Mouse (Mus musculus) hematopoietic stem cell, adult 5-6 weeks (primary cell): ENCODE results near the gene Ap1m2. TPM values are rescaled to one million over a fixed set of nuclear protein-coding genes. Genes with fewer than 3 reads are reported as not detected.

Source experiments
- ATAC-seq, 2 experiments: fragments of 125-278 bp in 1 of 2; replicated peaks in 1 of 2; 2 replicates each; pipeline ENCODE4 v1.8.0; 2016 to 2017; ENCODE audit warnings: inconsistent platforms in 2 of 2, mild to moderate bottlenecking in 2 of 2, moderate number of reproducible peaks in 2 of 2, low read depth in 1 of 2, moderate TSS enrichment in 1 of 2; ENCODE audit not compliant: low FRiP score in 2 of 2, poor library complexity in 2 of 2, severe bottlenecking in 2 of 2, insufficient read depth in 1 of 2, low TSS enrichment in 1 of 2
- total RNA-seq: library from RNA; stranded (forward); fragments of 172-1452, 232-1000 nt; gene quantifications from 2 replicates; pipeline ENCODE4 v1.2.3, GENCODE M21; 2017

The Ap1m2 gene
- total RNA-seq: 0.56 TPM in 1 of 2 replicates, not detected in the other

DNA sequence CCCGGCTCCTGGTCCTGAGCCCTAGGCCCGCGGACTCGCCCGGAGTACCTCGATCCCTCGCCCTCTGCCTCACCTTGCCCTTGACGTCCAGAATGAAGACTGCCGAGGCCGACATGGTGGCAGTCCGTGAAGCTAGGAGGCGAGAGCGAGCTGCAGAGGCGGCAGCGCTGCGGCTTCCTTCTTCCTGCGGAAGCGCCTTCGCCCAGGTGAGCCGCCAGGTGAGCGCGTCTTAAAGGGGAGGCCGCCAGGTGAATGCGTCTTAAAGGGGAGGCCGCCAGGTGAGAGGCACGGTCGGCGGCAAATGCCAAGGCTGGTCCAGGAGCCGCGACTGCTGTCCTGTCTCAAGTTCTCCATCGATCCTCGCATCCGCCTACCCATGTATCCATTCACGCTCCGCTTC is at the start of gene Ap1m2:
Gene Ap1m2, minus strand, starts transcription at position 204 of the 400 bp plus-strand sequence.
- no peak for ATAC-seq

DNA sequence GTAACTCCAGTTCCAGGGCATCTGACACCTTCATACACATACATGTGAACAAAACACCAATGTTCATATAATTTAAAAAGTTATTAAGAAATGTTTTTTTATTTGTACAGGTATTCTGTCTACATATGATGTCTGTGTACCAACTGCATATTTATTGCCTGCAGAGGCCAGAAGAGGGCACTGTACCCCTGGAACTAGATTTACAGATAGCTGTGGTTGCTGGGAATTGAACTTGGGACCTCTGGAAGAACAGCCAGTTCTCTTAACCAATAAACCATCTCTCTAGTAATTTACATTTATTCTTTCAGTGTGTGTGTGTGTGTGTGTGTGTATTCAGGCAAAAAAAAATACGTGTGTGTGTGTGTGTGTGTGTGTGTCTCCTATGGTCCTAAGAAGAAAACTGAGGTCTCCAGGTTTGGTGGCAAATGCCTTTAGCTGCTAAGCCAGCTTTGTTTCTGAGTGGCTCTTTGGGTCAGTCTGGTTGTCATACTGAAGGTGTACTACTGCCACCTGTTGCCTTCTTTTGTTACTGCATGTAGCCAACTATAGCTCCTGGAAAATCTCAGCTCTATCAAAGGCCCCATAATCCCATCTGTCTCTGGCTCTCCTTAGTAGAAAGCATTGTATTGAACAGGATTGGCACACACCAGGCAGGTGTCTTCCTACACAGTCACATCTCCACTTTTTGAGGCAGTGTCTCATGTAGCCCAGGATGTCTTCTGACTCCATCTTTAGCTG is 45.0 kb upstream of the Ap1m2 start:
- peak; percentile 72; a peak in 3 of 4 replicates for ATAC-seq

DNA sequence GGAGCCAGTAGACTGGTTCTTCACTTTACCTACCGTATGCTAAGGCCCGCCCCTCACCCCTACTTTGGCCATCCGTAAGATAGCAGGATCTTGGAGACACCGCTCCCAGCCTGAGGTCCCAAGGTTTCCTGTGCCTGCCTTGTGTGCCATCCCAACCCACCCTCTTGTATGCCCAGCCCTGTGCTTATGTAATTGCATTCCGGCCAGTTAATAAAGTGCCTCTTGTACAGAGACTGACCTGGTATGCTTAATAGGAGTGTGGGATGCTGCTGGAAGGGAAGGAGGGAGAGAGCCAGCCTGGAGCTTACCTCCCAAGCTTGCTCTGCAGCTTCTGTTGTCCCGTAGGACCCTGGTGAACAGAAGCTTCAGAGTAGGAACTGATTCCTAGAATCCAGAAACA is 42.7 kb upstream of the Ap1m2 start:
- no peak for ATAC-seq

DNA sequence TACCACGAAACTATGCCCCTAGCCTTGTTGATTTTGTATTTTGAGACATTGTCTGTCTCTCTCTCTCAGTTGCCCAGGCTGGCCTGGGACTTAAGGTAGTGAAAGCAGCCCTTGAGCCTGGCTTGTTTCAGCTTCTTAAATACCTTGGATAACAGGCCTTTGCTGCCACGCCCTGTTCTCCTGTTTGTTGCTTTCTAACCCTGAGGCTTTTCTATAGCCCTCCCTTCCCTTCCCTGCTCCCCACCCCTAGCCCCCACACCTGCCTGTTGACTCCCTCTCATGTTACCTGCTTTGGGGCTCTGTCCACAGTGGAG is 41.2 kb upstream of the Ap1m2 start:
- ATAC-seq: no peak

DNA sequence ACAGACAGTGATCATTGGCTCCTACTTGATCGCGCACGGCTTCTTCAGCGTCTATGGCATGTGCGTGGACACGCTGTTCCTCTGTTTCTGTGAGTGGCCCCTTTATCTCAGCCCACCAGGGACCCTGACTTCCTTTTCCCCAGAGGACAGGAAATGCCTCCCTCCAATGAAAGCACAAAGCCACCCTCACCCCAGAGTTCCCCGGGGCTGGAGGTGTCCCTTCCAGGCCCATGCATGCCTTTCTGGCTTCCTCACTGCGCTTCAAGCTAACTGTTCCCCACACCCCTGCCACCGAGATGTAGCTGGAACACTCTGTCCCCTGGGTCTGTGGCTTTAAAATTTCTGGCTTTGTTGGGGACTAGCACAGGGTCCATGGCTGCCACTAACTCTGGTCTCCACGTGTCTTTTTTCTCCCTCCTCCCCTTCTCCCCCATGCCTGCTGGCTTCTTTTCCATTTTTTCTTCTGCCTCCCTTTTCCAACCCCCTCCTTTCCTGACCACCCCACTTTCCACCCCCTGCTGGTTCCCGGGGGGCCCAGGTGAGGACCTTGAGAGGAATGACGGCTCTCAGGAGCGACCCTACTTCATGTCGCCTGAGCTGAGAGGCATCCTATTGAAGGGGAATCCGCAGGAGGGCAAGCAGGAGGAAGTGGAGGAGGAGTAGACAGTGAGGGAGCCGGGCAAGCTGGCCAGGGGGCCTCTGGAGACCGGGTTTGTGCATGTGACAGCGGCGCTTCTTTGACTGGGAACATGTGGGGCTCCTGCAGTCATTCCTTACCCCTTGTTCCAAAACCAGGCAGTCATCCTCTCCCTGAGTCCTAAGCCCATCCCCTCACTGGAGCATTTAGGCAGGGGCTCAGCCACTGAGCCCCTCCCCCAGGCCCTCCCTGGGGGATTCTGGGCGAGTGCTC is 40.6 kb upstream of the Ap1m2 start:
- peak; percentile 67 to 68 for ATAC-seq

DNA sequence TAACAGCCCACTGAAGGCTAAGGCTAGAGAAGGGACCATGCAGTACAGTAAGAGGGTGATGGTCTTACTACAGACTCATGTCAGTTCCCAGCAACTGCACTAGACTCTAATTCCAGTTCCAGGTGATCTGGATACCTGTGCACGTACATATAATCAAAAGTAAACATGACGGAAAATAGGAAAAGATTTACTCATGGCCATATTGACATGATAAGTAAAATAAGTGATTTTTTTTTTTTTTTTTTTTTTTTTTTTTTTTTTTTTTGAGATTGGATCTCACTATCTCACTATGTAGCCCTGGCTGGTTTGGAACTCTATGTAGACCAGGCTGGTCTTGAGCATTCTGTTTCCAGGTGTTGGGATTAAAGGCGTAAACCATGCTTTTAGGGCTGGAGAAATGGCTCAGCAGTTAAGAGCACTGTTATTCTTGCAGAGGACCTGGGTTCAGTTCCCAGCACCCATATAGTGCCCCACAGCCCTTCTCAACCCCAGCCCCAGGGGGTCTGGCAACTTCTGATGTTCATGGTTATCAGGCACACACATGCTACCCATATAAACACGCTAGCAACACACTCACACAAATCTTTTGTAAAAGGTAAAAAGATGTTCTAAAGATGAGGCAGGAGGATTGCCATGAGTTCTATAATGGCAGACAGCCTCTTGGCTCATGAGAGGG is 39.7 kb upstream of the Ap1m2 start:
- no peak for ATAC-seq

DNA sequence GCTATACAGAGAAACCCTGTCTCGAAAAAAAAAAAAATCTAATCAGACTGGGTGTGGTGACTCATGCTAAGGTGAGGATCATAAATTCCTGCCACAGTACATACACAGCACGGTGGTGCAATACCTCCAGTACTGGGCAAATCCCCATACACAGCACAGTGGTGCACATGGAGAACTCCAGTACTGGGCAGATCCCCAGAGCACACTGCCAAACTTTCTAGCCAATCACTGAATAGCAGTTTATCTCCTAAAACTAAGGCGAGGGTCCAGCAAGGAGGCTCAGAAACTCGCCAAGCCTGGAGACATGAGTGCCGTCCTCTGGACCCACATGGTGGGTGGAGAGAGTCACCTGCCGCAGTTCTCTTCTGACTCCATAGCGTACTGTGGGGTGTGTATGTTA is 39.0 kb upstream of the Ap1m2 start:
- no peak for ATAC-seq

DNA sequence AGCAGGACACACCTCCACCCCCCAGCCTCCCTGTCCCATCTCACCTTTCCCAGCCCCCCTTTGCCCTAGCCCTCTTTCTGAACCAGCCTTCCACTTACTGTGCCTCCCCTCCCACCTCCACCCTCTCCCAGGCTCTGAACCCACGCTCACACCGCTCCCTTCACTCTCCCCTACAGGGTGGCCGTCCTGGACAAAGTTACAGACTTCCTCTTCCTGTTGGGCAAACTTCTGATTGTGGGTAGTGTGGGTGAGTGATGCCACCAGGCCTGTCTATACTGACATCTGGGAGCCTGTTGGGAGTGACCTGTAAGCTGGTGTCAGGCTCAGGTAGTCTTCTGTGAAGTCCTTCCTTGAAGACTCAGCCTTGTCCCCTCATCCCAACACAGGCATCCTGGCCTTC is 36.0 kb upstream of the Ap1m2 start:
- ATAC-seq: peak in 1 of 2 experiments; percentile 54; a peak in 1 of 4 replicates

DNA sequence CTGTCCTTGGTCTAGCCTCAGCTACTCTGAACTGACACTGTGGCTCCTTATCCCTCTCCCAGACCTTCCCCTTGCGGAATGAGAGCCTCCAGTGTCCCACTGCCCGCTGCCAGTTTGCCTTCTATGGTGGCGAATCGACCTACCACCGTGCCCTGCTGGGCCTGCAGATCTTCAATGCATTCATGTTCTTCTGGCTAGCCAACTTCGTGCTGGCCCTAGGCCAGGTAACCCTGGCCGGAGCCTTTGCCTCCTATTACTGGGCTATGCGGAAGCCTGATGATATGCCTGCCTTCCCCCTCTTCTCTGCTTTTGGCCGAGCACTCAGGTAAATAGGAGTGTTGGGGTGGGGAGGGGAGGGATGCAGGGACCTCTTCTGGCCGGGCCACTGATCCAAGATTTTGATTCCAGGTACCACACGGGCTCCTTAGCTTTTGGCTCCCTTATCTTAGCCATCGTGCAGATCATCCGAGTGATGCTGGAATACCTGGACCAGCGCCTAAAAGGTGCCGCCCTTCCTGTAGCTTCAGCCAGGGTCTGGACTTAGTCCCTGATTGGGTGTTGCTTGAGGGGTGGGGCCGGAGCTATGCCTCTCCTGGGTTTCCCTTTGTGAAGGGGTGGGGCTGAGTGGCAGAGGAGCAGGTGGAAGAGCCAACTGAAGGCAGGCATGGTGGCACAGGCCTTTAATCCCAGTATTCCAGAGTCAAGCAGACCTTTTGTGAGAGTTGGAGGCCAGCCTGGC is 34.7 kb upstream of the Ap1m2 start:
- ATAC-seq: no peak

DNA sequence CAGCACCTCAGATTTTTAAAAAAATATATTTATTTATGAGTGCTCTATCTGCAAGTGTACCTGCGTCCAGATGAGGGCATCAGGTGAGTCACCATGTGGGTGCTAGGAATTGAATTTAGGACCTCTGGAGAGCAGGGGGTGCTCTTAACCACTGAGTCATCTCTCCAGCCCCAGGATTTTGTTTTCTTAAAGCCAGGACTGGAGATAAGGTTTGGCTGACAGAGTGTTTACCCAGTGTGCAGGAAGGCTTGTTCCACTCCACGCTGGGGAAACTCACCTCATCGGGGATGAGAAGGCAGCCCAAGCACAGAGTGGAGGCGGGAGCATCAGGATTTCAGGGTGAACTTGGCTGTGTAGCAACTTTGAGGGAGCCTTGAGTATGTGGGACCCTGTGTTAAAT is 28.3 kb upstream of the Ap1m2 start:
- ATAC-seq: no peak

DNA sequence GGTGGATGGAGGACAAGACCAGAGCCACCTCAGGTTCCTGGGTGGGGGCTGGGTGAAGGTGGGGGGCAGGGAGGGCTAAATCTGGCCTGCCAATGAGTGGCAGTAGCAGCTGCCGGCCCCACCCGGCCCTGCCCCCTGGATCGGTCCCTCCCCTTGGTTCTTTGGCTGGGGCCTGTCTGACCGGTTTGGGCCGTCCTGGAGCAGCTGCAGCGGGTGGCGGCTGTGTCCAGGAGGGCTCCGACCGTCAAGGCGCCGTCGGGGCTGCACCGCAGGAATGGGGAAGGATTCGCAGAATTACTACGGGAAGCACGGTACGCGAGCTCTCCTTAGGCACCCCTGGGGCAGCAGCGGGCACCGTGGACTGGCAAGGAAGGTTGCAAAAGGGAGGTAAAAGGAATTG is 25.5 kb upstream of the Ap1m2 start:
- ATAC-seq: no peak

DNA sequence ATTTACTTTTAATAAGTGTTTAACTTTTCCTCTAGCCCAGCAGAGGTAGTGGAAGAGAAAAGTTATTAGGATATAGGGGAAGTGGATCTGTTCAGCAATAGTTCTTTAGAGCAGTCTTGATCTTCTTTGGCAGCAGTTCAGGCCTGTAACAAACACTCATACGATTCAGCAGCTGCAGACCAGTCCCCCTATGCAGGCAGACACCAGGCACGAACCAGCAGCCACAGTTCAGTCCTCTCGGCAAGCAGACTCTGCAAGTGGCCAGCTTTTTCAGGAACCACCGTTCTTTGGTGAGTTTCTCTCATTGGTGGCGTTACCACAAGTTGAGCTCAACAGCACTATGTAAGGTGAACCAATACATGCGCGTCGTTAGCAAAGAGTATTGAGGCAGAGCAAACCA is 24.4 kb upstream of the Ap1m2 start:
- no peak for ATAC-seq

DNA sequence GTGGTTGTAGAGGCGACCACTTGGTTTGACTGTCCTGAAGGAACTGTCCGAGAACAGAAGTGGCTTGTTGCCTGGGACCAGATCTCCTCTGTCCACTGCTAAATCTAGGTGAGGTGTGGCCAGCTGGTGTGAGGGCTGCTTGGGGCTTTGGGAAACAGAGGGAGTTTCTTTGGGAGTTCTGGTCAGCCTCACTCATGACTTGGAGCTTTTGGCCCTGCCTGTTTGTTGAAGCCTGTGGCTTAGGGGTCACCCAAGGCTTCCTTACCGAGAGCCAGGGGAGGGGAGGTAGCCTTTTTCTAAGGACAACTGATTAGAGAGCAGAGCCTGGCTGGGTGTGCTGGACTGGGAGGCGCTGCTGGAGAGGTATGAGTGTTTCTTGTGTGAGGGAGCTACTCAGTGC is 23.3 kb upstream of the Ap1m2 start:
- ATAC-seq: no peak

DNA sequence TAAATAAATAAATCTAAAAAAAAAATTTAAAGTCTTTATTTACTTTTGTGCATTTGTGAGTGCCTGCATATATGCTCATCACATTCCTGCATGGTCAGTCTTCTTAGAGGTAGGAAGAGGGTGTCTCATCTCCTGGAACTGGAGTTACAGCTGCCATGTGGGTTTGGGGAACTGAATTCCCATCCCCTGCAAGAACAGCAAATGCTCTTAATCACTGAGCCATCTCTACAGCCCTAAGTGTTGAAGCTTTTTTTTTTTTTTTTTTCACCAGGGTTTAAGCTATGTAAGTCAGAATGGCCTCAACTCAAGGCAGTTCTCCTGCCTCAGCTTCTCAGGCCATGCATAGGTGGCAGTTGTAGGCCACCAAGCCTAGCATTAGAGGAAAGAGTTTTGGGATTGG is 22.6 kb upstream of the Ap1m2 start:
- no peak for ATAC-seq

DNA sequence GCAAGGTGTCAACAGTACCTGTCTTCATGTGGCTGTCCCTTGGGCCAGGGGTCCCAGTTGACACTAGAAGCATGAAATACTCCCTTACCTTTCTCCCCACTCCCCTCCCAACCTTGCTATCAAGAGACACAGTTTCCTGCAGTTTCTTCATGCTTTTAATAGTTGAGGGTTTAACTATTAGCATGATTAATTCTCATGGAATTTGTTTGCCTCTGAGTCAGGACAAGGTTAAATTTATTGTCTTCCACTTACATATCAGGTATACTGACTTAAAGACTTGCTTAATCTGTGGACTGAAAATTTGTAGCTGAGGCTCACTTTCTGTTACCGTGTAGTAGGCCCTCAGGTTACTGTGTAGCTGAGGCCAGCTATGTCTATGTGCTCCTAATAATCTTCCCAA is 21.4 kb upstream of the Ap1m2 start:
- ATAC-seq: no peak

DNA sequence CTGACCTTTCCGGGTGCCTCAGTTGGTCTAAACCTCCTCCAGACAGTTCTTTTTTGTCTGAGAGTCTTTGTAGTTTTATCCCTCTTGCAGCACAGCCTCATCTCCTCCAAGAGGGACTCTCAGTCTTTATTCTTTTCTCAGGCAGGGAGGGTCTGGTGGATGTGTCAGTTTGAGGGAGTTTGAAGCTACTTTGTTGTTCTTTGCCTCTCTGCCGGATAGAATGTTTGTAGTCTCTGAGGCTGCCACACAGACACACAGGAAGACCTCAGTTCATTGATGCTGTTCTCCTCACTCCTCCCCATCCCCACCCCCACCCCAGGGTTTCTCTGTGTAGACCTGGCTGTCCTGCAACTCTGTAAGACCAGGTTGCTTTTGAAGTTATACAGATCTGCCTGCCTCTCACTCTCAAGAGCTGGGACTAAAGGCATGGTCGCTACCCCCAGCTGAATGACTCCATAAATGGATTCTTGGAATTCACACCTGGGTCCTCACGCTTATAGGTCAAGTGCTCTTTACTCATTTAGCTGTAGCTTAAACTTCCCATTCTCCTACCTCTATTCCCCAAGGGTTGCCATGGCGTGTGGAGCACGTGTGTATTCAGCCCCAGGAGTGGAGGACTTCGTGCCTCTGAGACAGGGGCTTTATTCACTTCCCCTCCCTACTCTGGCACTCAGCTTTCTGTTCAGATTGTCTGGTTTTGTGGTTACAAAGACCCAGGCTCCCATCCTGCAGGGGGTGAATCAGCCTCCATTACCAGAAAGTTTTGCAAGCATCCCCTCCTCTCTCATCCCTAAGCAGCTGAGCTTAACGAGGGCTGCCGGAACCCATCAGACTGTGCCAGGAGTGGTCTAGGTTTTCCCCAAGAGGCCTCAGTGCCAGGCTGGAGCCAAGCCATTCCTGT is 20.3 kb upstream of the Ap1m2 start:
- peak; percentile 46 to 69; a peak in 3 of 4 replicates for ATAC-seq
